Mouse (Mus musculus) small intestine, adult 2 months (tissue): ENCODE measurements around the gene Dnajc13. TPM values are rescaled to one million over a fixed set of nuclear protein-coding genes. Genes with fewer than 3 reads are reported as not detected.
A peak's percentile ranks its signal among the peaks of the same experiment; 100 is the strongest.

Experiments
- H3K27ac ChIP-seq: fragments of 200-500 bp; 2 replicates; pipeline ENCODE4 v1.5.1; 2012; ENCODE audit warnings: low read depth, low read length, control low read depth, inconsistent platforms; ENCODE audit not compliant: insufficient read depth
- H3K27me3 ChIP-seq: fragments of 200-500 bp; 2 replicates; pipeline ENCODE4 v1.6.1; 2012; ENCODE audit warnings: mild to moderate bottlenecking, moderate library complexity, low read length, inconsistent platforms; ENCODE audit not compliant: control insufficient read depth, insufficient read depth
- H3K36me3 ChIP-seq: fragments of 200-500 bp; 2 replicates; pipeline ENCODE4 v1.6.1; 2012; ENCODE audit warnings: mild to moderate bottlenecking, low read length, control low read depth, inconsistent platforms; ENCODE audit not compliant: control insufficient read depth, insufficient read depth
- H3K4me1 ChIP-seq: fragments of 200-500 bp; 2 replicates; pipeline ENCODE4 v1.6.1; 2012; ENCODE audit warnings: low read length, inconsistent platforms, mixed read lengths; ENCODE audit not compliant: control insufficient read depth, insufficient read depth, insufficient read length
- H3K4me3 ChIP-seq: fragments of 200-500 bp; 2 replicates; pipeline ENCODE4 v1.5.1; 2012; ENCODE audit warnings: low read depth, mild to moderate bottlenecking, control low read depth, inconsistent platforms, low read length, moderate library complexity
- CTCF ChIP-seq: fragments of 200-500 bp; IDR thresholded peaks from 2 replicates; pipeline ENCODE4 v1.5.1; 2012; ENCODE audit warnings: low read depth, mild to moderate bottlenecking, control low read depth, inconsistent platforms, low read length, moderate library complexity, mixed read lengths; ENCODE audit not compliant: insufficient replicate concordance, insufficient read length; ENCODE audit errors: extremely low read depth
- POLR2A ChIP-seq: fragments of 200-500 bp; IDR thresholded peaks from 2 replicates; pipeline ENCODE4 v1.6.1; 2012; ENCODE audit warnings: low read depth, mild to moderate bottlenecking, control low read depth, inconsistent platforms, low read length, moderate library complexity
- WGBS: fragments of 180-500 bp; shearing (Covaris S2); methylation state at CpG from one replicate; pipeline ENCODE4 v1.1.7; 2018; 5-methylcytosine and 5-hydroxymethylcytosine counted together
- polyA plus RNA-seq: library from polyadenylated mRNA; depleted of rRNA; stranded (reverse); fragments of >200 nt; gene quantifications from 2 replicates; pipeline ENCODE4 v1.2.3, GENCODE M21; 2012

The Dnajc13 gene
- polyA plus RNA-seq, 1 experiment, result 58.5 TPM

- no peaks in the 10 kb centered on the region for H3K36me3 ChIP-seq
- peaks cover 11% of the 10 kb centered on the region for H3K4me1 ChIP-seq
- no peak overlapping the region for H3K4me3 ChIP-seq
- no peaks in the 10 kb centered on the region for H3K27me3 ChIP-seq
- 74% methylated on average over 4 of the region's 4 CpGs for WGBS
- TF ChIP-seq POLR2A (no peak), CTCF (no peak)
- H3K27ac ChIP-seq, result no peak overlapping the region
Observed at GRCm38 (mm10) chr9:104272057-104272456, 9.3 kb upstream of the Dnajc13 start.

GRCm38 (mm10) chr9:104271642-104272041, 8.9 kb upstream of the Dnajc13 start:
- H3K4me3 ChIP-seq, result no peak overlapping the region
- TF ChIP-seq POLR2A (no peak), CTCF (no peak)
- no peaks in the 10 kb centered on the region for H3K36me3 ChIP-seq
- no peak overlapping the region for H3K27ac ChIP-seq
- no peaks in the 10 kb centered on the region for H3K27me3 ChIP-seq
- peaks cover 11% of the 10 kb centered on the region for H3K4me1 ChIP-seq
- WGBS, result 74% methylated on average over 4 of the region's 4 CpGs

- peaks cover 11% of the 10 kb centered on the region for H3K4me1 ChIP-seq
- no peak for TF ChIP-seq CTCF
- TF ChIP-seq POLR2A, result no peak
- no peaks in the 10 kb centered on the region for H3K36me3 ChIP-seq
- H3K27ac ChIP-seq, result peak overlapping the region; percentile 57
- H3K27me3 ChIP-seq, result no peaks in the 10 kb centered on the region
- H3K4me3 ChIP-seq, result no peak overlapping the region
- 58% methylated on average over 3 of the region's 3 CpGs for WGBS
Observed at GRCm38 (mm10) chr9:104269944-104270343, 7.2 kb upstream of the Dnajc13 start.

DNA sequence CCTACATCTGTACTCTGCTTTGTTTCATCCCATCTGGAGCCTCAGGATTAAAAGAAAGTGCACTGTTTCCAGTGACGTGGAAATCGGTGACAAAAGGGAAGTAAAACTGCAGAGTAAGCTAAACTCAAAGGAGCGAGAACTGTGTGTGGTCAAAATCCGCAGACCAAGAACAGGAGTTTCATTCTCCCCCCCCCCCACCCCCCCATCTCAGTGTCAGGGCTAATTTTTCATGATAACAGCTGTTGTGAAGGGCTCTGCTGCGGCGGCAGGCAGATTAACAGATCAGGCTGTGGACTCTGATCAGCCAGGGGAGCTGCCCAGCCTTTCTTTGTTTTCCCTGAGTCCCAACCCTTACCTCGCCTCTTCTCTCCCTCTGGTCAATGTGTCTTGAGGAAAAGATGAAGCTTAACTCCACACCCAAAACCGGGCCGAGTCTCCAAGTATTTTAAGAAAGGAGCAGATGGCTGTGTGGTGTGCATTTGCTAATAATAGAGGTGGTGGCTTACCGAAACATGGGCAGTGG, 6.7 kb upstream of the Dnajc13 start:
- Histone ChIP-seq H3K27ac (peak overlapping the region; percentile 57), H3K27me3 (no peaks in the 10 kb centered on the region), H3K4me1 (peaks cover 11% of the 10 kb centered on the region), H3K36me3 (no peaks in the 10 kb centered on the region), H3K4me3 (0 out of 2 replicates have a peak overlapping the region, but pooled peaks have one; percentile 10)
- TF ChIP-seq POLR2A (no peak), CTCF (no peak)
- WGBS, result 3% methylated on average over 10 of the region's 10 CpGs

DNA sequence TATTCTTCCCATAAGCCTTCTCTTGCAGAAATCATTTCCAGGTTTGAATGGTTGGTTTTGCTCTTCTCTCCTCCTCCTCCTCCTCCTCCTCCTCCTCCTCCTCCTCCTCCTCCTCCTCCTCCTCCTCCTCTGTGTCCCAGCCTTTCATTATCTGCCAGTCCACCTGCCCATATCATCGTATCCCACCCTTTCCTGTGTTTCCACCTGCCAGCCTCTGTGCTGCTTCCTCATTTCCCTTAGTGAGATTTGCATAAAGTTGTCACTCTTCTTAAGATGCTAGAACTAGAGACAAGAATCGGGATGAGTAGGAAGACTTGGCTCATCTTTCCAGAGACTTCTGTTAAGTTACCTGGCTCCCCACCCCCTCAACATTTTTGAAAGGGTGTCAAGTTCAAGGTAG, 1.8 kb upstream of the Dnajc13 start:
- no peak overlapping the region for H3K27ac ChIP-seq

GRCm38 (mm10) chr9:104262016-104262762, 541 bp downstream of the Dnajc13 start:
- WGBS, result 2% methylated on average over 46 of the region's 46 CpGs

More for the DNA sequence above, 1.8 kb upstream of the Dnajc13 start:
- Histone ChIP-seq H3K36me3 (0 out of 2 replicates have a peak, but pooled peaks cover under 1% of the 10 kb centered on the region), H3K4me1 (peaks cover 4% of the 10 kb centered on the region), H3K27me3 (no peaks in the 10 kb centered on the region), H3K4me3 (no peak overlapping the region)
- TF ChIP-seq CTCF (no peak), POLR2A (no peak)
- 41% methylated on average over 2 of the region's 2 CpGs for WGBS

DNA sequence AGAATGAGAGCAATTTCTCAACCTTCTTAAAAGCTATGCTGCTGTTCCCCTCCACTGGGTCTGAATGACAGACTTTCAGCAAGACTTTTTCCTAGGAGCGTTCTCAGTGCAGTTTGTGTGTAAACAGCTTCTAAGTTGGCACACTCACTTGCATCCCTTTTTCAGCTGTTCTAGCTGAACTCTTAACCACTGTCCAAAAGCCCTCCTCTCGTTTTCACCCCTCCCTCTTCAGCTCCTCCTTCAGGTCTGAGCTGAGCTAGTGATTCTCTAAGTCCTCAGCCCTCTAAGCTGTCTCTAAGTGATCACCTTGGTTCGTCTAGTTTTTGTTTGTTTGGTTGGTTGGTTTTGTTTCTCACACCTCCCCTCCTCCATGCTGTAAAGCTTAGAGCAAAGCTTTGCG, 2.4 kb downstream of the Dnajc13 start:
- 40% methylated on average over 4 of the region's 4 CpGs for WGBS

More at GRCm38 (mm10) chr9:104262016-104262762, 541 bp downstream of the Dnajc13 start:
- TF ChIP-seq CTCF, result no peak
- no peak for TF ChIP-seq POLR2A
- Histone ChIP-seq H3K36me3 (0 out of 2 replicates have a peak, but pooled peaks cover 1% of the 10 kb centered on the region), H3K4me3 (peak overlapping the region; percentile 85), H3K4me1 (peaks cover 2% of the 10 kb centered on the region; the same call in 1 of the 2 replicates), H3K27me3 (no peaks in the 10 kb centered on the region), H3K27ac (peak overlapping the region; percentile 57)

GRCm38 (mm10) chr9:104256085-104256484, 6.6 kb downstream of the Dnajc13 start:
- H3K27me3 ChIP-seq, result no peaks in the 10 kb centered on the region
- no peak for TF ChIP-seq POLR2A

More for the DNA sequence above, 2.4 kb downstream of the Dnajc13 start:
- Histone ChIP-seq H3K36me3 (0 out of 2 replicates have a peak, but pooled peaks cover 1% of the 10 kb centered on the region), H3K27ac (no peak overlapping the region), H3K4me3 (no peak overlapping the region), H3K4me1 (peaks cover 2% of the 10 kb centered on the region; the same call in 1 of the 2 replicates), H3K27me3 (no peaks in the 10 kb centered on the region)
- TF ChIP-seq CTCF (no peak), POLR2A (no peak)

More at GRCm38 (mm10) chr9:104256085-104256484, 6.6 kb downstream of the Dnajc13 start:
- 72% methylated on average over 2 of the region's 2 CpGs for WGBS
- H3K4me3 ChIP-seq, result no peak overlapping the region
- H3K4me1 ChIP-seq, result peaks cover 3% of the 10 kb centered on the region; the same call in 1 of the 2 replicates
- H3K36me3 ChIP-seq, result 0 out of 2 replicates have a peak, but pooled peaks cover 1% of the 10 kb centered on the region
- H3K27ac ChIP-seq, result no peak overlapping the region
